Mouse (Mus musculus): ENCODE data around the gene Mamstr. TPM values are rescaled to one million over a fixed set of nuclear protein-coding genes. Genes with fewer than 3 reads are reported as not detected.
"Not testable (repeated sequence)": the region's sequence is repeated elsewhere in the genome, so short reads cannot be mapped to it uniquely, and the experiment has no call there.

Gene Mamstr
- polyA plus RNA-seq, 1 experiment from 2014 or later, result 14.2 TPM

- Histone ChIP-seq H3K4me1 (ENCODE audit: control insufficient read depth, insufficient read depth, low read length) (peaks cover 20% of the 10 kb centered on the region), H3K27ac (ENCODE audit: low read length) (peak overlapping the region; percentile 46; the same call in 1 of the 2 replicates), H3K4me3 (replicated peaks; ENCODE audit: low read length) (no peak overlapping the region), H3K27me3 (ENCODE audit: control insufficient read depth, insufficient read depth, low read length) (no peaks in the 10 kb centered on the region), H3K9me3 (replicated peaks; ENCODE audit: control insufficient read depth, low read length) (no peaks in the 10 kb centered on the region; the same call in 1 of the 2 replicates), H3K36me3 (ENCODE audit: control insufficient read depth, insufficient read depth, low read length) (no peaks in the 10 kb centered on the region), H3K4me2 (ENCODE audit: low read depth, low read length) (no peak overlapping the region), H3K9ac (ENCODE audit: low read length) (no peak overlapping the region)
- WGBS, result 79% methylated on average over 11 of the region's 11 CpGs
- ATAC-seq (ENCODE audit: insufficient read depth, low FRiP score), result no peak
Observed at GRCm38 (mm10) chr7:45660746-45661478, 21.1 kb downstream of the Mamstr start.

GRCm38 (mm10) chr7:45661702-45662101, 21.9 kb downstream of the Mamstr start:
- H3K9me3 ChIP-seq (replicated peaks; ENCODE audit: control insufficient read depth, low read length); H3K4me3 ChIP-seq (replicated peaks; ENCODE audit: low read length); H3K9ac ChIP-seq (ENCODE audit: low read length); H3K4me2 ChIP-seq (ENCODE audit: low read depth, low read length); H3K27me3 ChIP-seq (ENCODE audit: control insufficient read depth, insufficient read depth, low read length); ATAC-seq (ENCODE audit: insufficient read depth, low FRiP score); H3K36me3 ChIP-seq (ENCODE audit: control insufficient read depth, insufficient read depth, low read length); H3K27ac ChIP-seq (ENCODE audit: low read length): not testable (repeated sequence)
- H3K4me1 ChIP-seq (ENCODE audit: control insufficient read depth, insufficient read depth, low read length), result peaks cover 21% of the 10 kb centered on the region
- WGBS, result 90% methylated on average over 6 of the region's 6 CpGs

GRCm38 (mm10) chr7:45665303-45666138, 25.7 kb downstream of the Mamstr start:
- Histone ChIP-seq H3K4me2 (ENCODE audit: low read depth, low read length) (peak overlapping the region; percentile 37), H3K9me3 (replicated peaks; ENCODE audit: control insufficient read depth, low read length) (no peaks in the 10 kb centered on the region), H3K36me3 (ENCODE audit: control insufficient read depth, insufficient read depth, low read length) (no peaks in the 10 kb centered on the region), H3K9ac (ENCODE audit: low read length) (peak overlapping the region; percentile 62), H3K27ac (ENCODE audit: low read length) (peak overlapping the region; percentile 81), H3K4me3 (replicated peaks; ENCODE audit: low read length) (peak overlapping the region; percentile 34), H3K4me1 (ENCODE audit: control insufficient read depth, insufficient read depth, low read length) (peaks cover 21% of the 10 kb centered on the region), H3K27me3 (ENCODE audit: control insufficient read depth, insufficient read depth, low read length) (no peaks in the 10 kb centered on the region)
- ATAC-seq (ENCODE audit: insufficient read depth, low FRiP score), result no peak
- WGBS, result 40% methylated on average over 13 of the region's 13 CpGs

GRCm38 (mm10) chr7:45666161-45666560, 26.4 kb downstream of the Mamstr start, which contains the start of gene Fut2:
Fut2 (minus strand) TSS chr7:45666394.
- peak; percentile 59; the same call in 1 of the 2 replicates for ATAC-seq (ENCODE audit: insufficient read depth, low FRiP score)
- Histone ChIP-seq H3K27ac (ENCODE audit: low read length) (peak within 1 kb of the TSS; percentile 81), H3K36me3 (ENCODE audit: control insufficient read depth, insufficient read depth, low read length) (no peaks in the 10 kb centered on the region), H3K27me3 (ENCODE audit: control insufficient read depth, insufficient read depth, low read length) (no peaks in the 10 kb centered on the region), H3K9ac (ENCODE audit: low read length) (peak within 1 kb of the TSS; percentile 62), H3K4me1 (ENCODE audit: control insufficient read depth, insufficient read depth, low read length) (peaks cover 21% of the 10 kb centered on the region), H3K4me3 (replicated peaks; ENCODE audit: low read length) (peak within 1 kb of the TSS; percentile 34), H3K9me3 (replicated peaks; ENCODE audit: control insufficient read depth, low read length) (no peaks in the 10 kb centered on the region), H3K4me2 (ENCODE audit: low read depth, low read length) (peak within 1 kb of the TSS; percentile 37)
- WGBS, result 66% methylated on average over 7 of the region's 7 CpGs

- 62% methylated on average over 14 of the region's 14 CpGs for WGBS
Observed at GRCm38 (mm10) chr7:45667761-45668160, 28.0 kb downstream of the Mamstr start.

GRCm38 (mm10) chr7:45668921-45669320, 29.1 kb downstream of the Mamstr start:
- H3K4me3 ChIP-seq (replicated peaks; ENCODE audit: low read length), result no peak overlapping the region
- H3K27ac ChIP-seq (ENCODE audit: low read length), result no peak overlapping the region
- peaks cover 16% of the 10 kb centered on the region for H3K4me1 ChIP-seq (ENCODE audit: control insufficient read depth, insufficient read depth, low read length)
- no peak for ATAC-seq (ENCODE audit: insufficient read depth, low FRiP score)
- no peaks in the 10 kb centered on the region for H3K9me3 ChIP-seq (replicated peaks; ENCODE audit: control insufficient read depth, low read length)
- 95% methylated on average over 9 of the region's 9 CpGs for WGBS
- H3K36me3 ChIP-seq (ENCODE audit: control insufficient read depth, insufficient read depth, low read length), result no peaks in the 10 kb centered on the region
- H3K27me3 ChIP-seq (ENCODE audit: control insufficient read depth, insufficient read depth, low read length), result no peaks in the 10 kb centered on the region
- H3K9ac ChIP-seq (ENCODE audit: low read length), result no peak overlapping the region
- H3K4me2 ChIP-seq (ENCODE audit: low read depth, low read length), result no peak overlapping the region

More at GRCm38 (mm10) chr7:45667761-45668160, 28.0 kb downstream of the Mamstr start:
- no peak for ATAC-seq (ENCODE audit: insufficient read depth, low FRiP score)
- H3K27ac ChIP-seq (ENCODE audit: low read length), result no peak overlapping the region
- no peak overlapping the region for H3K4me2 ChIP-seq (ENCODE audit: low read depth, low read length)
- H3K36me3 ChIP-seq (ENCODE audit: control insufficient read depth, insufficient read depth, low read length), result no peaks in the 10 kb centered on the region
- no peaks in the 10 kb centered on the region for H3K27me3 ChIP-seq (ENCODE audit: control insufficient read depth, insufficient read depth, low read length)
- H3K9ac ChIP-seq (ENCODE audit: low read length), result no peak overlapping the region
- H3K4me1 ChIP-seq (ENCODE audit: control insufficient read depth, insufficient read depth, low read length), result peaks cover 21% of the 10 kb centered on the region
- no peaks in the 10 kb centered on the region for H3K9me3 ChIP-seq (replicated peaks; ENCODE audit: control insufficient read depth, low read length)
- H3K4me3 ChIP-seq (replicated peaks; ENCODE audit: low read length), result no peak overlapping the region

- Histone ChIP-seq H3K9ac (ENCODE audit: low read length) (peak overlapping the region; percentile 33; the same call in 1 of the 2 replicates), H3K9me3 (replicated peaks; ENCODE audit: control insufficient read depth, low read length) (no peaks in the 10 kb centered on the region), H3K4me1 (ENCODE audit: control insufficient read depth, insufficient read depth, low read length) (peaks cover 7% of the 10 kb centered on the region), H3K27ac (ENCODE audit: low read length) (peak overlapping the region; percentile 70), H3K27me3 (ENCODE audit: control insufficient read depth, insufficient read depth, low read length) (no peaks in the 10 kb centered on the region), H3K4me2 (ENCODE audit: low read depth, low read length) (no peak overlapping the region), H3K4me3 (replicated peaks; ENCODE audit: low read length) (no peak overlapping the region), H3K36me3 (ENCODE audit: control insufficient read depth, insufficient read depth, low read length) (no peaks in the 10 kb centered on the region)
- peak; percentile 33; the same call in 1 of the 2 replicates for ATAC-seq (ENCODE audit: insufficient read depth, low FRiP score)
- 59% methylated on average over 7 of the region's 7 CpGs for WGBS
Observed at GRCm38 (mm10) chr7:45677627-45678295, 38.0 kb downstream of the Mamstr start.

GRCm38 (mm10) chr7:45678513-45678912, 38.7 kb downstream of the Mamstr start:
- H3K4me3 ChIP-seq (replicated peaks; ENCODE audit: low read length), result no peak overlapping the region
- no peaks in the 10 kb centered on the region for H3K27me3 ChIP-seq (ENCODE audit: control insufficient read depth, insufficient read depth, low read length)
- no peaks in the 10 kb centered on the region for H3K9me3 ChIP-seq (replicated peaks; ENCODE audit: control insufficient read depth, low read length)
- H3K9ac ChIP-seq (ENCODE audit: low read length), result 0 out of 2 replicates have a peak overlapping the region, but pooled peaks have one; percentile 33
- WGBS, result 87% methylated on average over 14 of the region's 14 CpGs
- no peaks in the 10 kb centered on the region for H3K36me3 ChIP-seq (ENCODE audit: control insufficient read depth, insufficient read depth, low read length)
- H3K27ac ChIP-seq (ENCODE audit: low read length), result peak overlapping the region; percentile 70; the same call in 1 of the 2 replicates
- no peak overlapping the region for H3K4me2 ChIP-seq (ENCODE audit: low read depth, low read length)
- no peak for ATAC-seq (ENCODE audit: insufficient read depth, low FRiP score)
- peaks cover 10% of the 10 kb centered on the region for H3K4me1 ChIP-seq (ENCODE audit: control insufficient read depth, insufficient read depth, low read length)
